Mouse (Mus musculus): ENCODE results near the gene Pla2g4c.

GRCm38 (mm10) chr7:13288621-13289020, 35.8 kb upstream of the Pla2g4c start:
- TF ChIP-seq HCFC1 (IDR thresholded peaks at IDR 0.05; ENCODE audit: borderline replicate concordance, insufficient read depth, low read length) (no peak), ZNF384 (IDR thresholded peaks at IDR 0.05; ENCODE audit: low read depth, low read length) (no peak), ZC3H11A (IDR thresholded peaks at IDR 0.05; ENCODE audit: borderline replicate concordance, low read depth, low read length) (no peak)
